Mouse (Mus musculus) activated CD4-positive, CD25-positive, alpha-beta regulatory T cell, adult 9 weeks (primary cell): ENCODE data around the gene Gata3. TPM values are rescaled to one million over a fixed set of nuclear protein-coding genes. Genes with fewer than 3 reads are reported as not detected.

ENCODE experiments used
- polyA plus RNA-seq: library from polyadenylated mRNA; unstranded; fragments of 100-300 nt; shearing (Covaris generic); gene quantifications from one replicate; pipeline ENCODE4 v1.2.1, GENCODE M21; 2017

The Gata3 gene
- polyA plus RNA-seq: 128 TPM

GRCm38 (mm10) chr2:9889651-9890183 lies at the start of gene Gata3:
Gene Gata3, minus strand, starts transcription at chr2:9890034.

GRCm38 (mm10) chr2:9888913-9889650 lies 752 bp downstream of the Gata3 start, which contains the start of gene 9230102O04Rik:
Gene 9230102O04Rik, minus strand, starts transcription at chr2:9889540.

GRCm38 (mm10) chr2:9881051-9881591 lies 8.7 kb downstream of the Gata3 start, which contains the start of gene 4930412O13Rik:
Gene 4930412O13Rik, plus strand, starts transcription at chr2:9881252.

Other genes starting within 250 kb of the Gata3 start
- gene 4930412O13Rik, start 8.8 kb downstream of the Gata3 start, polyA plus RNA-seq: not detected
- gene 9230102O04Rik, start 494 bp downstream of the Gata3 start, polyA plus RNA-seq: 1.0 TPM
- 20.9 TPM for gene Taf3, start 158.6 kb upstream of the Gata3 start, polyA plus RNA-seq
- gene Atp5c1, start 190.5 kb upstream of the Gata3 start, polyA plus RNA-seq: 504 TPM
- 40.7 TPM for gene Kin, start 190.6 kb upstream of the Gata3 start, polyA plus RNA-seq
- not detected for gene Itih2, start 241.4 kb upstream of the Gata3 start, polyA plus RNA-seq